Mouse (Mus musculus) CD8-positive naive resting alpha-beta T cell, adult 2 months (primary cell): ENCODE measurements at regions not wholly inside any gene's neighbourhood (a gene's known extent, or its start where the extent isn't known, plus 50 kb on each side); places are given as distances from the start of the nearest gene placed in this dataset.
A peak's percentile ranks its signal among the peaks of the same experiment; 100 is the strongest.

Source experiments
- DNase-seq, 2 experiments: peaks; one replicate each; pipeline ENCODE4 v3.0.0; 2022; ENCODE audit warnings: low read depth in 2 of 2, low spot score in 2 of 2

DNA sequence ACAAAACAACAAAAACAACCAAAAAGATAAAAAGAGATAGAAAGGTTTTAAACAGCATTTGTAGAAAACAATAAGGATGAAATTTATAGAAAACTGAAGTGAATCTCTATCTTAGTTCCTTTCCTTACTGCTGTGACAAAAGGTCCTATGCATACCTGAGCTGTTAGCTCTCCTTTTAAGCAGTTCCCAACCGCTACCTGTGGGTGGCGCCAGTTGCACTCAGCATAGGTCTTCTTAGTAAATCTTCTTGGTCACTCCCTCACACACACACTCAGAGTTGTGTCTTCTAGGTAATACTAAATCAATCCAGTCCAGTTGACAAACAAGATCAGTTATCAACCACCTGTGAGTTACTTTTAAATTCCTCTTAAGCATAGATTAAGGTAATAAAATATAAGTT, 355.5 kb upstream of the Prkcq start:
- DNase-seq: no peak

DNA sequence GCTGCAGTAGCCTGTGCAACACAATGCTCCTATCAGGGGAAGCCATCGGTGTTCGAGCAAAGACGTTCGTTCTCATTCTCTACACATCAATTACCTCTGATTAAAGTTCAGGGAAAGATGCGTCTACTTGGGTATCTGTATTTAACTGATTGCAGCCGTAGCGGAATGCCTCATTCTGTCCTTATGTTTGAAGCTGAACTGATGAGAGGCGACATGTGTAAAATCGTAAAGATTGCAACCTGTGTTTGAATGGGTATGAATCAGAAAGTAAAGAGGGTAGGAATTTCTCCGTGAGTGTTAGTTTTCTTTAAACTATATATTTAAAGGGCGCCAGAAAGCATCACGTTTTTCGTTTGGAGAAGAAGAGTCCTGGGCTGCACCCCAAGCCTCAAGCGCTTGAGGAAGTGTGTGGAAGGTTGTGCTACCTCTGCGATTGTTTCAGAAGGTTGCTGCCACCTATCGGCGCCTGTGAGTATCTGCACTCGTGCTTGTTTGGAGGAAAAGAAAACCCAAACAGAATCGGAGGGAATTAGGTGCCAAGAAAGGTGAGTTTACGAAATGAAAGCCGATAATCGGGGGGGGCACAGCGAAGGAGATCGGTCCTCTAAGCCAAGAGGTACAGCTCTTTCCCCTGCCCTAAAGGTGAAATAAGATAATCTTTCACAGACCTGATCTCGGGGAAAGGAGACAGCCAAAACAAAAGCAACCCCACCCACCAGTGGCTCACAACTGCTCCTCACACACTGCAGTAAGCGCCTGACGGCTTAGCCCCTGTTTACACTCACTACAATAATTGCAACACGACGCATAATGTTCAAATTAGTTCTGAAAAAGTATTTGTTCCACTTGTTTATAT, 346.4 kb upstream of the Prkcq start:
- peak; percentile 13 to 45 for DNase-seq

DNA sequence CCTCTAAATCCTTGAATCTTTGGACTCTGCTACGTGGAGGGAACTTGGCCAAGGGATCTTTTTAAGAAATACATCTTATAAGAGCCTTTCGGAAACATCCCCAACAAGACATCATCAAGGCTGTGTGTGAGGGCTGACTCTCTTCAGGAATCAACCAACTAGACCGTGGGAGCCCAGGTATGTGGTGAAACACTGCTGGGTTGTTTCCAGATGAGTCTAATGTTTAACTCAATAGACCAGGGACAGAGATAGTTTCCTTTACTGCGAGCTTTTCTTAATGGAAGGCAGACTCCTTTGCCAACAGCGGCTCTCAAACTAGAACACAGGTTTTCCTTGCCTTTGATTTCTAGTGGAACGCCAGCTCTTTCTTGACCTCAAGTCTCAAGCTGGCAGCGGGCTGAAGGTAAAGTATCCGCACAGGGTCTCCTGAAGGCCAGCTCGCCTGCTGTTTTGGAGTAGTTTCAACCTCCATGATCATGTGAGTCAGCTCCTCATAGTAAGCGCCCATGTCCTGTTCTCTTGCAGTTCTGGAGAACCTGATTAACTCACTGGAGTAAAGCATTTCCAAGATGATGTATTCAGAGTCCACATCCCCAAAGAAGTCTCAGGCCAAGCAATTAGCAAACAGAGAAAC, 345.7 kb upstream of the Prkcq start:
- DNase-seq: no peak

DNA sequence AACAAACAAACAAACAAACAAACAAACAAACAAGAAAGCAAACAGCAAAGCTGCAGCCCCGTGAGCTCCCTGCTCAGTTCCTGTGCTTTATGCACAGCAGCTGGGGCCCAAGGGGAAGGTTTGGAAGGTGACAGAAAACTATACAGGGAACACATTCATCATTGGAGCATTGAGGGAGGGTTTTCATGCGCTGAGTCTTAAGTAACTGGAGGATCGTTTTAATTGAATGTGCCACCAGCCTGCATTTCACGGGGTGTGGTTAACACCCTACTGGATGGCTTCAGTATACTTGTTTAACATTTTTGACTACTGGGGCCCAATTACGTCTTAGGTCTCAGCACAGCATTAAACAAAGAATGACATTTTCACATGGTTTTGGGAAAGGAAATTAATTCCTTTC, 331.9 kb upstream of the Prkcq start:
- DNase-seq: no peak

DNA sequence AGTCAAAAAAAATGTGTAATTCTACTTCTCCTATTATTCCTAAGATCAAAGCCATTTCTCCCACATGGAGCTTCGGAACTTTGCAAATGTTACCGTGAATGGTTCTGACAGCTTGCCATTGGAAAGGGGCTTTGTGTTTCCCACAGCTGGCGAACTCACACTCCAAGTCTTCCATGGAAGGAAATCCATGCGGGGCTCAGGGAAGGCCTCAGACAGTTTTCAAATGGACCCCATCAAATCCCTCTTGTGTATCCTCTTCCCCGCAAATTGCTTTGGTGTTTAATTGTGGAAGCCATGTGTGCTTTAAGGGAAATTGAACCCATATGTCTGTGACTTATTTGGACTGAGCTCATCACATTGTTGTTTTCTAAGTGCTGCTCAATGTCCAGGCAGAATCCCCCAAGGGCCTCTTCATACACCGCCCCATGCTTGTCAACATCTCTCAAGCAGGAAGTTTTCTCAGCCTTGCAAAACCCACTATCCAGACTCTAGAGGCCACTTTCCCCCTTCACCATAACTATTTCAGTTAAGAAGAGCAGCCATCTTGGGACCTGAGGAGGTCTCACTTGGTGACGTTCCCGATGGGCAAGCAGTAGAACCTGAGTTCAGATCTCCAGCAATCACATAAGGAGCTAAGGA, 310.1 kb upstream of the Prkcq start:
- DNase-seq: no peak

DNA sequence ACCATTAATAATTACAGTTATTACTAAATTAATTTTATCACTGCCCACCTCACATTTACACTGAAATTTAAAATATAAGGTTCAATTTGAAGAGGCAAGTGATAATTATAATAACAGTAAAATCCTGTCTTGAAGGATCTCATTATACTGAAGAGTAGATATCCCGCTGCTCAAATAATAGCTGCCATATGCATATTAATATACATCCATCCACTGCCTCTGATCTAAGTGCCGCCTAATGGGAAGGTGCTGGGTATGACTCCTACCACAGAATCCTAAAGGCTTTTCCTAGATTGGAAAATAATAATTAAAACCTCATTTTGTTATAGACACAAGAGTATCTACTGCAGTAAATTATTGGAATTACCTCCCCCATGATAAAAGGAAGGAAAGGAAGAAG, 307.5 kb upstream of the Prkcq start:
- no peak for DNase-seq

DNA sequence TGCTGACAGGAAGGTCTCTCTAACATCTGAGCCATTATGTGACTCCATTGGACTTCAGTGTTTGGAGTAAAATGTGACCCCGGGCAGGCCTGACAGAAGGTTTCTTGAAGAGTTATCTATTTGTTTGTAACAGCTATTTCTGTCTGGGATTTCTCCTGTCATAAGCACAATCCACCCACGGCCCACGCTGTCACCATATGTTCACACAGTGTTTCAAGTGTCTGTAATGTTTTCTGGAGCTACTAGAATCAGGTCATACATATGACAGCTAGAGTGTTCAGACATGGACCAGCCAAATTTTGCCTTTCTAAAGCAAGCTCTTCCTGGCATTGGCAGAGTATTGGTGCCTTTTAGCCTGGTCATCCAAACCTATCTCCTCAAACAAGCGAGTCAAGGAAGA, 297.6 kb upstream of the Prkcq start:
- DNase-seq: no peak

DNA sequence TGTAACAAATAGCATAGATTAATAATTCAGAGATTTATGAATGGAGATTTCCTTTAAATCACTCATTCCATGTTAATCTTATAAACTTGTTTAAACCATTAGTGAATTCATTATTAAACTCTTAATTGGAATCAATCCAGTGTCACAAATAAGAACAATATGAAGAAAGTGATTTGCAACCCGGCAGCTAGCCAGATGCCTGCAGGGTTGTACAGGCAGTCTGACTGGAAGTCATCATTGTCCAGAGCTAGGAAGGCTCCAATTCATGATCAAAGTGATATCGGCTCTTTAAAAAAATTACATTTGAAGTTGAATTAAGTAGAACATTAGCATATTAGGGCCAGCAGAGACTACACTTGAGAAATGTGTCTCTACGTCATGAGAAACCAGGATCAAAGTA, 270.0 kb upstream of the Prkcq start:
- no peak for DNase-seq

DNA sequence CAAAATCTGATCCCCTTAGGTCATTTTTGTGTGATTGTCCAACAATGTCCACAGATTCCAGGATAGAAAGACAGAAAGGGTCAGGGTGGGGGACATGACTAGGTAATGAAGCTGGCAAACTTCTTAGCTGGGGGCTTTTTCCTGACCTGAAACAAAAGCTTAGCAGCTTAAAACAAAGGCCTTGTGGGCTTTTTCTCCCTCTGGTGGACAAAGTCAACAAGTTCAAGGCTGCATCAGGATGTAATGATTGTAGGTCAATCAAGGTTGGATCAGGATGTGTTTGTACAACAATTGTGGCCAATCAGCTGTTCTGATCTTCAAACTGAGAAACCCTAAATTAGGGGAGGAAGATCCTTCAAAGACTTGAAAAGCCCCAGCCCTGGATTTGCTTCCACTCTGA, 252.0 kb upstream of the Prkcq start:
- DNase-seq: no peak

DNA sequence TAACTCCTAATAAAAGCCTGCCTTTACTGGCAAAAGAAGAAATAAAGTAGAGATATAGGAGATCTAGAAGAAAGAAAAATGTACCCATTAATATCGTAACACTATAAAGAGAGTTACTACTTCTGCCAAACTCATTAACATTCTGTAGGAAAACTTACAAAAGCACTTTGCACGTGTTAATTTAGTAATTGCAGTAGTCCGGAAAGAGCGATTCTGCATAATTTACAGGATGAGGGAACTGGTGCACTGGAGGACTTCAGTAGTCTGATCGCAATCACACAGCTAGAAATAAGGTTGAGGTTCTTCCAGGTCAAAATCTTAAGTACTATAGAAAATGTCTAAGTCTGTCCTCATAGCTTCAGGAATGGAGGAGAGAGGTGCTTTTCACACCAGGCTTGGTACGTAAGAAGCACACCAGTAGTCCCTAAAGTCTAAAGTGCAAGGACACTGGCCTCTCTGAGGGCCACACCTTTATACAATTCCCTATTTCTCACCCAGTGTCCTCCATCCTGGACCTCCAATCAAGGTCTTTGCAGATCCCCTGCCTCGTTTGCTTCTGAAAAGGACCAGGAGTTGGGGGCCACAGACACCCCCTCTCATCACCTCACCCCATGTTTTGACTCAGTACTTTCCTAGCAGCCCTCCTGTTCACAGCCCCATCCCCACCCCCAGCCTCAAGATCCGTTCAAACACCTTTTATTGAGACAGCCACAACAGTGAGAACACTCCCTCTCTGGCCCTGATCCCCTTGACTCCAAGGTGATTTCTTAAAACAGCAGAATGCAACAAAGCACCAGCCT, 251.0 kb upstream of the Prkcq start:
- no peak for DNase-seq

DNA sequence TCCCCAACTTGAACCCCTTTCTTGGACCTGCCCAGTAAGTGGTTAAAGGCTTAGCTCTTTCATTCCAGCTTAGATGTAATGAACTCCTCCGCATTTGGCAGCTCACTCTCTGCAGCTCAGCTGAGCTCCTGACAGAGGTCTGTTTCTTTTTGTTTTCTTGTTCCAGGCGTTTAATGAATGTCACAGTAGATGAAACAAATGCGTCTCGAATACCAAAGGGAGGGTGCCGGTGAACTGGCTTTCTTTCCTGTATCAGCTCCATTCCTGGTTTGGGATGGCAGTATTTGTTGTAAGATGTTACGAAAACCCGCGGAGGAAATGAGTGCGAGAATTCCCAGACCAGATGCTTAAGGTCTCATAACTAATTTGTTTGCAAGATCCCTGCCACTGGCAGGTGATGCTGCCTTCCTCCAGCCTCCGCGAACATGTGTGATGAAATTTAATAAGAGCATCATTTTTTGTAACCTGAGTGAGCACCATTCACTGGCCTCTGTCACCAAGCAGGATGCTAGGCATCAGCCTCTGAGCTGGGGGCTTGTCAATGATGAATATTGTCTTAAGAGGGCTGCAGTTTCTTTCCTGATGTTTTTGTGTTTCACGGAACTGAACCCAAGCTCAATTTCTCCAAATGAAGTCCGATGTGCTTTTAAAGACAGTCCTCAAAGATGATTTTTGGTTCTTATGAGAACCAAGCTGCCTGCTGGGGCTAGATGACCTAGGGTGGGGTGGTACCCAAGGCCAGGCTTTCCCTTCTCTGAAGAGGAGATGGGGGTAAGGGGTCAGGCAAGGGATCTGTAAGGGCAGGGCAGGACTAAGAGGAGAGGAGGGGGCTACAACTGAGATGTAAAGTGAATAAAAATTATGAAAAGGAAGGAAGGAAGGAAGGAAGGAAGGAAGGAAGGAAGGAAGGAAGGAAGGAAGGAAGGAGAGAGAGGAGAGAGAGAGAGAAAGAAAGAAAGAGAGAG, 250.1 kb upstream of the Prkcq start:
- no peak for DNase-seq

DNA sequence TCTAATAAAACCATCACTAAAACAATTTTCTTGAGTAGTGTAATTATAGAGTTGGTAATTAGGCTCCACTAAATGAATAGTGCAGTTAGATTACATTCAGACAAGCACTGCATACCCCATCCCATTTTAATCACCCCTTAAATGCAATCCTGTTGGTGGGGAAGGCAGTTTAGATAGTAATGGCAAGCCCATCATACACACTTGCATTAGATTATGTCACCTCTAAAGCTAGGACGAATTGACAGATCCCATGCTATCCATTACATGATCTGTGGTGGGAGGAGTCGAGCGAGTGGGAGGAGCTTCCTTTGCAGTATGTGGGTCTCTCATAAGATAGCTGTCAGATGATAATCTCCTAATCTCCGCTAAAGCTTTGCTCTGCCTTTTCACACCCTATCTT, 247.9 kb upstream of the Prkcq start:
- DNase-seq: no peak

DNA sequence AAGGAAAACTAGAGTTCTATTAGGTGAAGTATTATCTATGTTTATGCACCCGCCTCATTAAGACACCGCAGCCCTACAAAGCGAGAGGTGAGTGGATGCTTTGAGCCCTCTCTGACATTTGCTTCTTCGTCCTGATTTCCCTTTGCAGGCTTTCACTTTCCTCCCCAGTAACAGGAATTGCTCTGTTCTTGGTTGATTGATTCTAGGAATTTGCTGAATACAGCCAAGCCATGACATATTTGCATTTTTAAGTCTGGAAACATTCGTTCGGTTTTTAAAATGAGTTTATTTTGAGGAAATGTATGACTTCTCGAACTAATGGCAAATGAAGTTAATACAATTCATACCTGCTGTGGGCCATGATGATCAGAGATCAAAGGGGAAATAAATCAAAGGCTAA, 246.5 kb upstream of the Prkcq start:
- DNase-seq: no peak

DNA sequence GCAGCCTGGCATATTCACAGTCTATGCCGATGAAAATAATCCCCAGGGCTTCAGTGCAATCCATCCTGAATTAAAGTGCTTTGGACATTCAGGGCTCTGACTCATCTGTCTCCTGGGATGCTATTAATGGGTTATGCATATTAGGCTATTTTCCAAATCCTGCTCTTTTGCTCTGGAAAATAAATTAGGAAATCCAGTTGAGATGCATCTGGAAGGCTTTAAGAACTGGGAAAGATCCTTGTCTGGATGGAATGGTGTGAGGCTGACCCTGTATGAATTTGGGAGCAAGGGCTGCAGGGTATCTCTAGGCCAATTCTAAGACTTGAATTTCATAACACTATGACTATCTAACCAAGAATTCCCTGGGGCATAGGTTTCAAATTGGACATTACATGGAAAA, 234.5 kb upstream of the Prkcq start:
- DNase-seq: no peak

DNA sequence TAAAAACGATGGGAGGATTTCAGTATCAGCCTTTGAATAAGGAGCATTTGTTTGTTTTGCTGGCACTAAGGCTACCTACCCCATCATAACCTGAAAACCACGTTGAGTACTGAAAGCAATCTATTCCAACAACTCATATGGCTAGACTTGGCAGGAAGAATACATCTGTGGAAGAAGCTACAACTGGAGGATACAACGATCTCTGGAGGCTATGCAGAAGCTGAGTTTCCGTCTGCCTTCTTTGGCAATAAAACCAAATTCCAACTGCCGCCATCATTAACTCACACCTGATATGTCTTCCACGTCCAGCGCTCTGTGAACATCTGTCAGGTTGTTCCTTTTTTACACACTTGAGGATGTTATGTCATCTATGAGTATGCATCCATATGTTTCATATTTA, 206.7 kb upstream of the Prkcq start:
- DNase-seq: no peak

DNA sequence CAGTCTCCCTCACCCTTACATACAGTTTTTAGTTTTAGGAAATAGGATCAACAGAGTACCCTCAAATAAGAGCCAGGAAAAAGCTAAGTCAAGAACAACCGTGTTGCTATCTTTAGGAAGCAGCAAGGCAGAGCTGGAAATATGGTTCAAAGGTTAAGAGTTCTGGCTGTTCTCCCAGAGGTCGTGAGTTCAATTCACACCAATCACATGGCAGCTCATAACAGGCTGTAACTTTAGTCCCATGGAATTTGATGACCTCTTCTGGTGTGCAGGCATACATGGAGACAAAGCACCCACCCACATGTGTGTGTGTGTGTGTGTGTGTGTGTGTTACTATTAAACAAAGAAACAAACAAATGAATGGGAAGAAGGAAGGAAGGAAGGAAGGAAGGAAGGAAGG, 205.0 kb upstream of the Prkcq start:
- no peak for DNase-seq

DNA sequence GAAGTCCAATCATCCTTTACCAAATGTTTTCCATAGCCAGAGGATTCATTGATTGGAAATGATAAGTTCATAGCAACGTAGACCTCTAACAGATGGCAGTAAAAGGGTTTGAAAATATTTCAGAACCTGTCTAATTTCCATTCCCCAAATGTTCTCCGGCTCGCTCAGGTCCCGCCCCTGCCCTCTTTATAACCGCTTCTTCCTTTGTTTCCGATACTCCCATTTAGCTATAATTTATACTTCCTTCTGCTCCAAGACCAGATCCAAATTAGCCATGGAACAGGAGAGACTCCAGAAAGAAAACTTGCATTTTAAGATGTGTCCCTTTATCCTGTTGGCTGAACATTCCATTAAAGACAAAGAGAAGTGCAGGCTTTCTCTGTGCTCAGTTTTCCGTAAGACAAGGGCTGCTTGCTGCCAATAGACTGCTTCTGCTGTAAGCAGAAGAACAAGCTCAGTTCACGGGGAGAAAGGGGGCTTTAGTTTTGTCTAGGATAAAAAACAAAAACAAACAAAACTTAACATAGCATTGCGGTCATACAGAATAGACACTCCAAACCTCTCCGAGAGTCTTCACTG, 202.7 kb upstream of the Prkcq start:
- DNase-seq: no peak

DNA sequence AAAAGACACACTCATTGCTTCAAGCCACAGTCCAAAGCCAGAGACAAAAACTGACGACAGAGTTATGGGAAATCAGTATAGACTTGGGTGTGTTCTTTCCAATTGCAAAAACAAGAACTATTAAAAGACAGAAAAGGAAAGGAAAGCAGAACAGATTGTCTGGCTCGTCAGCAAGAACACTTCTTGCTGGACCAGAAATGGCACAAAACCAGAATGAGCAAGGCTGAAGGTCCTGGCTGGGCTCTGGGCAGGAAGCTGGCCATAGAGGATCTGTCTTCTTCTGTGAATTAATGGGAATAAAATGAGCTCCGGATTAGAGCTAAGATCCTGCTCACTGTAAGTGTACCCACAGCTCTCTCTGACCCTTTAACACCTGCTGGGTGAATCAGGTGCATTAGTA, 199.9 kb upstream of the Prkcq start:
- no peak for DNase-seq

DNA sequence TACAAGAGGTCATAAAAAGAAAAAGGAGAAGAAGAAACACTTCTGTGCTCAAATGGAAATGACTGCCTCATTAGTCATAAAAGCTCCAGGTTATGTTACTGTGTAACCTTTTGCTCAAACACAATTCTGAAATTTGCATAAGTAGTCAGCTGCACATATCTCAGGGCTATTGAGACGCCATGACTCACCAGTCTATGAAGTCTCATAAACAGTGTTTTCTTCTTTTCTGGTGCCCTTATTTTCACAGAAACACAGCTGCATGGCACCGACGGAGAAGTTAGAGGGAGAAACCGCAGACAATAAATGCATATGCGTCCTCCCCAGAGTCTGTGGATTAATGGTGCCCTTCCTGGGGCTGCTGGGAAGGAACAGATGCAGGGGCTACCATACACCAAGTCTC, 193.1 kb upstream of the Prkcq start:
- no peak for DNase-seq

DNA sequence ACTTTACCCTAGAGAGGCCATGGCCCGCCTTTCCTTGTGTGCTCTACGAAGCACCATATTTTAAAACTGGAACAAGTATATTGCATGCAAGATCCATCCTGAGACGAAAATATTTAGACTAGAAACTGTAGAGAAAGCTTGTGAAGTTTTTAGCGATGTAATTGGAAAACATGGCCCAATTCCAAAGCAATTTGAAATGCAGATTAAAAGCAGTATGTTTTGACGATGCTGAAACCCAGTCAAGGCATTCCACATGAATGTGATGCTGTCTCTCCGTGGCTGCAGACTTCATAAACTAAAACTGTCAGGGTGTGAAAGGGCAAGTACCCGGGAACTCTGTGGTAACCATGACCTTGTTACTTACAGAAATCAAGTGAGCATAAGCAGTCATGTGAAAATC, 185.8 kb upstream of the Prkcq start:
- no peak for DNase-seq
